In the genomic region with DNA sequence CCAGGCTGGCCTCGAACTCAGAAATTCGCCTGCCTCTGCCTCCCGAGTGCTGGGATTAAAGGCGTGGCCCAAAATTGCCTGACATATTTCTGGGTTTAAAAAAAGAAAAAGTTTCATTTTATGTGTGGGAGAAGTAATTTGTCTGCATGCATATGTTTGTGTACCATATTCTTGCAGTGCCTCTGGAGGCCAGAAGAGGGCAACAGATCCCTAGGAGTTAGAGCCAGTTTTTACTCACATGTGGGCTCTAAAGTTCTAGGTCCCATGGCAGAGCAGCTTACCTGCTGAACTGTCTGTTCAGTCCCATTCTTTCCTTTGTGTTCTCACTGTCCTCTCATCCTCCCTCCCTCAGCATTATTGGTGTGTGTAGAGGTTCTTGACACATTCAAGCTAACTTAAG, we compare ENCODE assay signal across 9 mouse cellular contexts. TPM values are rescaled to one million over a fixed set of nuclear protein-coding genes. Genes with fewer than 3 reads are reported as not detected.
DNase-seq lines count a peak whose midpoint lies in the region; ATAC-seq lines count a peak whose summit lies in the region.
"Had no signal": no experiment of that assay in that cellular context is flagged by ENCODE, and none has a peak within 500 bp of the region (broad histone marks: within the 10 kb centered on the region; RNA-seq: fewer than 3 reads in every experiment).

No protein-coding gene starts in this region.

- 91% methylated on average over 4 of the region's 4 CpGs for WGBS in heart, embryonic 12.5 days

- ATAC-seq in heart, embryonic 12.5 days (ENCODE audit: insufficient number of reproducible peaks, low FRiP score), result no peak

- H3K27me3 ChIP-seq in heart, embryonic 12.5 days (replicated peaks), result no peaks in the 10 kb centered on the region
- H3K27me3 ChIP-seq: embryonic facial prominence, embryonic 15.5 days; limb, embryonic 12.5 days had no signal

- no peak overlapping the region for H3K9ac ChIP-seq in heart, embryonic 12.5 days
- H3K9ac ChIP-seq: embryonic facial prominence, embryonic 15.5 days; limb, embryonic 12.5 days had no signal

- peak; percentile 34 for DNase-seq in heart, adult 8-10 months (ENCODE audit: low spot score)
- peak; percentile 45 for DNase-seq in right cerebral cortex, postnatal 14 days
- DNase-seq in right cerebral cortex, postnatal 36 days (ENCODE audit: low spot score in 2 of 2), result no peak
- peak; percentile 59 for DNase-seq in embryo, embryonic 10.5 days (ENCODE audit: low spot score)
- DNase-seq in lung, postnatal 14 days, result peak; percentile 39
- DNase-seq in thymus, postnatal 25 days, result peak; percentile 56

- peaks cover 8% of the 10 kb centered on the region for H3K4me1 ChIP-seq in heart, embryonic 12.5 days (replicated peaks)
- H3K4me1 ChIP-seq: embryonic facial prominence, embryonic 15.5 days; limb, embryonic 12.5 days had no signal

- H3K4me2 ChIP-seq in heart, embryonic 12.5 days, result no peak overlapping the region
- H3K4me2 ChIP-seq: embryonic facial prominence, embryonic 15.5 days; limb, embryonic 12.5 days had no signal

- no peak overlapping the region for H3K4me3 ChIP-seq in heart, embryonic 12.5 days
- H3K4me3 ChIP-seq: embryonic facial prominence, embryonic 15.5 days; limb, embryonic 12.5 days had no signal

- H3K27ac ChIP-seq in heart, embryonic 12.5 days (ENCODE audit: poor library complexity, severe bottlenecking), result no peak overlapping the region
- H3K27ac ChIP-seq: embryonic facial prominence, embryonic 15.5 days; limb, embryonic 12.5 days had no signal

- H3K36me3 ChIP-seq in heart, embryonic 12.5 days, result peaks cover 78% of the 10 kb centered on the region

- no peaks in the 10 kb centered on the region for H3K9me3 ChIP-seq in heart, embryonic 12.5 days (replicated peaks)
- H3K9me3 ChIP-seq: embryonic facial prominence, embryonic 15.5 days; limb, embryonic 12.5 days had no signal

RNA-seq across cellular contexts. Expression of gene Luc7l, which starts 24.0 kb away (rescaled TPM):
- 10 to 100 TPM in 3 of 4 experiments, 1 to 10 TPM in 1; 10.0 to 16.5 (median 13.8) TPM for total RNA-seq in heart, adult 8-10 months (2022)
- polyA plus RNA-seq in heart, embryonic 12.5 days (2016; fragmentation: Nextera tagmentation; extraction: Ambion mirVana), result 72.3 and 77.0 TPM in 2 replicates

RNA-seq across cellular contexts. Expression of gene Fam234a, which starts 32.7 kb away (rescaled TPM):
- 100 to 1,000 TPM; 118 to 143 (median 133) TPM for total RNA-seq in heart, adult 8-10 months (2022)
- 46.1 TPM in 2 replicates for polyA plus RNA-seq in heart, embryonic 12.5 days (2016; fragmentation: Nextera tagmentation; extraction: Ambion mirVana)

Comparison
In these comparisons a context has a peak if more than half of its experiments do, and no peak if none do; other contexts are left out.
1. DNase-seq: peak in heart, adult 8-10 months (single experiment), right cerebral cortex, postnatal 14 days (single experiment), embryo, embryonic 10.5 days (single experiment), lung, postnatal 14 days (single experiment) and thymus, postnatal 25 days (single experiment); none in right cerebral cortex, postnatal 36 days (0 of 2).